Mouse (Mus musculus) urinary bladder, postnatal 36 days (tissue): ENCODE measurements around the gene Gm14190.
"Not testable (repeated sequence)": the region's sequence is repeated elsewhere in the genome, so short reads cannot be mapped to it uniquely, and the experiment has no call there.

ENCODE experiments used
- DNase-seq, 2 experiments: peaks; one replicate each; pipeline ENCODE4 v3.0.0; 2022; ENCODE audit warnings: low spot score in 2 of 2, mixed read lengths in 1 of 2

The Gm14190 gene

GRCm38 (mm10) chr11:99690463-99690862 is at the start of gene Gm14190:
Gm14190 (minus strand) TSS chr11:99690740.
- no peak for DNase-seq

DNA sequence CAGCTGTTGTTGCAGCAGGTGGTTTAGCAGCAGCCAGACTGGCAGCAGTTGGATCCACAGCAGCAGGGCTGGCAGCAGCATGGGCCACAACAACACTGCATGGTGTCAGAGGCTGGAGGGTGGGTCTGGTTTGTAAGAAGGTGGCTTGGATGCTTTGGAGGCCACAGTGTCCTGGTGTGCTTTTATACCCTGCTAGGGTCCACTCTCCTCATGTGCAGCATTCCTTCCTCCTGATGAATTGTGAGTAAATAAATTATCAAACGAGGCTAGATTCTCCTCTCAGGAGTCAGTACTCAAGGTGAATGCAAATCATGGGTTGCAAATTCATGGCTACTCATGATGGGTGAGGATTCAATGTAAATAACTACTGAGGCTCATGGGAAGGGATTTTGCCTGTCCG is 43.6 kb upstream of the Gm14190 start, which contains the start of gene Gm14180:
Gene Gm14180, minus strand, starts transcription at position 101 of the 400 bp plus-strand sequence.
- DNase-seq = no peak

DNA sequence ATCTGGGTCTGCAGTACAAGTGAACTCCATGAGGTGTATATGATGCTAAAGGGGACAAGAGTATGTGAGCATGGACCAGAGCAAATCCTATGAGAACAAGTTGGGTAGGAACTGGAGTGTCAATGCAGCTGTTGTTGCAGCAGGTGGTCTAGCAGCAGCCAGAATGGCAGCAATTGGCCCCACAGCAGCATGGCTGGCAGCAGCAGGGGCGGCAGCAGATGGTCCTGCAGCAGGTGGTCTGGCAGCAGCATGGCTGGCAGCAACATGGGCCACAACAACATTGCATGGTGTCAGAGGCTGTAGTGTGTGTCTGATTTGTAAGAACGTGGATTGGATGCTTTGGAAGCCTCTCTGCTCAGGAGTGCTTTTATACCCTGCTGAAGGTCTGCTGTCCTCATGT is 33.5 kb upstream of the Gm14190 start:
- DNase-seq = no peak

GRCm38 (mm10) chr11:99718759-99719158 is 28.2 kb upstream of the Gm14190 start:
- DNase-seq = no peak

DNA sequence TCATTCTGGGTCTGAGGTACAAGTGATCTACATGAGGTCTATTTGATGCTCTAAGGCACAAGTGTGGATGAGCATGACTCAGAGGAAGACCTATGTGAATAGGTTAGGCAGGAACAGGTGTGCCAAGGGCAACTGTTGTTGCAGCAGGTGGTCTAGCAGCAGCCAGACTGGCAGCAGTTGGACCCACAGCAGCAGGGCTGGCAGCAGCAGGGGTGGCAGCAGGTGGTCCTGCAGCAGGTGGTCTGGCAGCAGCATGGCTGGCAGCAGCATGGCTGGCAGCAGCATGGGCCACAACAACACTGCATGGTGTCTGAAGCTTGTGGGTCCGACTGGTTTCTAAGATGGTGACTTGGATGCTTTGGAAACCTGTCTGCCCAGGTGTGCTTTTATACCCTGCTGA is 5.3 kb downstream of the Gm14190 start:
- DNase-seq = not testable (repeated sequence)

GRCm38 (mm10) chr11:99683481-99683880 is 7.1 kb downstream of the Gm14190 start:
- no peak for DNase-seq

GRCm38 (mm10) chr11:99665860-99666259 is 24.7 kb downstream of the Gm14190 start, which contains the start of gene Krtap4-6:
Krtap4-6 (minus strand) TSS chr11:99665960.
- DNase-seq = no peak

- DNase-seq = no peak
Measured at GRCm38 (mm10) chr11:99662802-99663201, 27.7 kb downstream of the Gm14190 start.

DNA sequence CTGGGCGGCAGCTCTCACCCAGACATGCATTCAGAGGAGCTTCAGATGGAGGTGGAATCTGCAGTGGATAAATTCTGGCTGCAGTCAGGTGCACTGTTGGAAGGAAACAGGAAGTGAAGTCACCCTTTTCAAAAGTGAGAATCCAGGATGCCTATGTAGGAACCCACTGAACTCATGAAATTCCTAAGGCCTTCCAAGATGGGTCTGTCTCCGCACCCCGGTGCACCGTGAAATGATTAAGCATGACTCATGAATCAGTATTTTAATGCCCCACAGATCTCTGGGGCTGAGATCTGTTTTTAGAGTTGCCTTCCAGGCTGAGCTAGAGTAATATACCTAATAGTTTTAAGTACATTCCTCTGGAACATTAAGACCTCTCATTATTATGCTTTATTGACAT is 31.3 kb downstream of the Gm14190 start:
- DNase-seq = no peak

GRCm38 (mm10) chr11:99658467-99659010 is 32.0 kb downstream of the Gm14190 start, which contains the start of gene Gm11563:
Gm11563 (minus strand) TSS chr11:99658960.
- DNase-seq = not testable (repeated sequence)

DNA sequence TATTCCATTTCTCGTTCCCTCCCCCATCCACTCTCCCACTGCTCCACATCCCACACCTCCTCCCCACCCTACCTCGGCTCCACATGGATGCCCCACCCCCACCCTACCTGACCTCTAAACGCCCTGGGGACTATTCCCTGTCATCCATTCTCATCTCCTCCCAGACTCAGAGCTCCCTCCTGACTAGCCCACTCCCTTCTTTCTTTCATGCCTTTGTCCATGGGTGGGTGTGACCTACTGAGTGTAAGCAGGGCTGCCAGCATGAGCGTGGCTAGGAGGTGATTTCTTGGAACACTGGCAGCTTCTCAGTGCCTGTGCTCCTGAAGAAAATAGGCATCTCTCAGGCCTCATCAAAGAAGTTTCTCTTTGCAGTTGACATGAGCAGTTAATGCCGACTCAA is 33.5 kb downstream of the Gm14190 start:
- DNase-seq = no peak

- no peak for DNase-seq
Measured at GRCm38 (mm10) chr11:99650136-99650535, 40.4 kb downstream of the Gm14190 start, which contains the start of gene Gm11555. Gm11555 (minus strand) TSS chr11:99650236.

DNA sequence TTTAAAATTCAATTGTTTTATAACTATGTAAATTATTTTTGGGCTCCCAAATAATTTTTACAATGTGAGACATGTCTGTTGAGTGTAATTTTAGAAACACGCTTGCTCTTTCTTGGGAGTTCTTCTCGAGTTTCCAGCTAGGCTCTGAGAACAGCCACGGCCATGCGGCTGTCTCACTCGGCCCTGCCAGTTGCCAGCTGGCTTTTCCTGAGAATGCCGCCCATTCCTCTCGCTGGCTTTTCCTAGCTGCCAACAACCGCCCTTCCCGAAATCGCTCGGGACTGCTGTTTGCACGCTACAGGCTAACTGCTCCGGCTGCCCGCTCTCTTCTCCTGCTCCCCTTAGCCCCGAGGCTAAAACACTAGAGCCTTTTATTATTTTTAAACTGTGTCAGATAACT is 44.1 kb downstream of the Gm14190 start:
- no peak for DNase-seq

DNA sequence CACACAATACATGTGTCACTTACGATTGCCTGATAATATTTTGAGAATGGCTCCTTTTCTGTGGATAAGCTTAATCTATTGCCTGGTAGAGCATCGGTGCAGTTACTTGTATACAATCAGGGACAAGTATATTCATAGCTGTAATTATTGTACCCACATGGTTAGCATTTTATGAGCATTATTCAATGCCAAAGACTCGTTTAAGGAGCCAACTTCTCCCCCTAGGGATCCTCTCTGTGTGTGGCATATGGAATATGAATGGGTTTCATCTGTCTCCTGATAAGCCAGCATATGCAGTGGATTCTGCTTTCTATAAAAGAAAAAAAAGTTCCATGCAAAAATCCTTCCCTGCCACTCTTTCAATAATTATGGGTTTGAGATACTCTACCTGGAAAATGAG is 46.2 kb downstream of the Gm14190 start:
- DNase-seq = no peak

- not testable (repeated sequence) for DNase-seq
Measured at GRCm38 (mm10) chr11:99643635-99644139, 46.9 kb downstream of the Gm14190 start, which contains the start of gene Krtap4-7. Krtap4-7 (minus strand) TSS chr11:99644089.

DNA sequence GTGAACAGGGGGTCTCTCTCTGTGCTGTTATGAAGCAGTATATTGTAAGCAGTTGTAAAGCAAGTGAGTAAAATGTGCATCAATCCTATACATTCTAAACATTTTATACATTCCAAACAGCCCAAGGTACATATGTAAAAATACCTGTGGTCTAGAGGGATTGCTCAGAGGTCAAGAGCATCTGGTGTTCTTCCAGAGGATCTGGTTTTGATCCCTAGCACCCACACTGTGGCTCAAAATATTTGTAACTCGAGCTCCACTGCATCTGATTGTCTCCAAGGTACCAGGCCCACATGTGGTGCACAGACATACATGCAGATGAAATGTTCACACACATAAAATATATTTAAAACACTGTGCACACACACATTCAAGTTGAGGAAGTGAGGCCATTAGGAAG is 49.6 kb downstream of the Gm14190 start:
- DNase-seq = no peak
